Mouse (Mus musculus): ENCODE results near the gene Tmcc3.

DNA sequence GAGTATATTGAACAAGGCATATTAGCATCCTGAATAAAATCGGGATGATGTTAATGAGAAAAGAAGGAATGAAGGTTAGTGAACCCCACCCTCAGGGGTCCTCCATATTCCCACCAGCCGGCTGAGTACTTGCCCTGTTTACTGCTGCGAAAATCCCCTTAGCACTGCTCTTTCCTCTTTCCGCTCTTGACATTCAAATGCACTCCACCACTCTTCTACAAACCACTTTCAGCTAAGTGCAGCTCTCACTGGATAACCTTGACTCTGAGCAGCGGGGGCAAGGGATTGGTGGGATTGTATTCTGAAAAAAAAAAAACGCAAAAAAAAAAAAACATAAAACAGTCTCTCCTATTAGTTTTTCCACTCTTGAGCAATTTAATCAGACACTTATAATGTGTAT is 118.8 kb downstream of the Tmcc3 start:
- TF ChIP-seq CTCF (conservative IDR thresholded peaks at IDR 0.05 in 1 of 2, IDR thresholded peaks at IDR 0.05 in 1 of 2; ENCODE audit: low read depth in 2 of 2, low read length in 2 of 2) (no peak), EP300 (IDR thresholded peaks at IDR 0.05; ENCODE audit: low read length) (no peak), USF2 (conservative IDR thresholded peaks at IDR 0.05; ENCODE audit: low read depth, low read length) (no peak), ZC3H11A (IDR thresholded peaks at IDR 0.05; ENCODE audit: low read depth, low read length) (no peak), SMC3 (IDR thresholded peaks at IDR 0.05; ENCODE audit: low read depth, low read length) (no peak), ZKSCAN1 (IDR thresholded peaks at IDR 0.05; ENCODE audit: borderline replicate concordance, low read depth, low read length) (no peak), RCOR1 (conservative IDR thresholded peaks at IDR 0.05; ENCODE audit: low read depth, low read length) (no peak), BHLHE40 (IDR thresholded peaks at IDR 0.05; ENCODE audit: low read depth, low read length) (no peak), POLR2A (IDR thresholded peaks at IDR 0.05; ENCODE audit: low read depth, low read length) (no peak), MAX (IDR thresholded peaks at IDR 0.05; ENCODE audit: low read length) (no peak), POLR2AphosphoS2 (IDR thresholded peaks at IDR 0.05; ENCODE audit: low read depth, low read length) (no peak)
